Mouse (Mus musculus) erythroblast, adult 5-6 weeks (primary cell): ENCODE results near the gene Lrg1. TPM values are rescaled to one million over a fixed set of nuclear protein-coding genes. Genes with fewer than 3 reads are reported as not detected.

Experiments
- ATAC-seq: replicated peaks from 2 replicates; pipeline ENCODE4 v1.8.0; 2016; ENCODE audit warnings: moderate number of reproducible peaks, mild to moderate bottlenecking, moderate TSS enrichment, inconsistent platforms; ENCODE audit not compliant: poor library complexity, low FRiP score, severe bottlenecking
- total RNA-seq, 2 experiments: library from RNA; stranded (forward) in 1 of 2; stranded (reverse) in 1 of 2; fragments of 150-400 nt in 1 of 2; fragments of 200-764, 138-1000 nt in 1 of 2; gene quantifications; 2 replicates each; pipeline versions ENCODE4 v1.2.3 to v1.2.4; 2015 to 2017; ENCODE audit warnings: low replicate concordance in 2 of 2

Lrg1 gene
- total RNA-seq, 2 experiments from 2014 or later, result 6.7 to 11.8 TPM

DNA sequence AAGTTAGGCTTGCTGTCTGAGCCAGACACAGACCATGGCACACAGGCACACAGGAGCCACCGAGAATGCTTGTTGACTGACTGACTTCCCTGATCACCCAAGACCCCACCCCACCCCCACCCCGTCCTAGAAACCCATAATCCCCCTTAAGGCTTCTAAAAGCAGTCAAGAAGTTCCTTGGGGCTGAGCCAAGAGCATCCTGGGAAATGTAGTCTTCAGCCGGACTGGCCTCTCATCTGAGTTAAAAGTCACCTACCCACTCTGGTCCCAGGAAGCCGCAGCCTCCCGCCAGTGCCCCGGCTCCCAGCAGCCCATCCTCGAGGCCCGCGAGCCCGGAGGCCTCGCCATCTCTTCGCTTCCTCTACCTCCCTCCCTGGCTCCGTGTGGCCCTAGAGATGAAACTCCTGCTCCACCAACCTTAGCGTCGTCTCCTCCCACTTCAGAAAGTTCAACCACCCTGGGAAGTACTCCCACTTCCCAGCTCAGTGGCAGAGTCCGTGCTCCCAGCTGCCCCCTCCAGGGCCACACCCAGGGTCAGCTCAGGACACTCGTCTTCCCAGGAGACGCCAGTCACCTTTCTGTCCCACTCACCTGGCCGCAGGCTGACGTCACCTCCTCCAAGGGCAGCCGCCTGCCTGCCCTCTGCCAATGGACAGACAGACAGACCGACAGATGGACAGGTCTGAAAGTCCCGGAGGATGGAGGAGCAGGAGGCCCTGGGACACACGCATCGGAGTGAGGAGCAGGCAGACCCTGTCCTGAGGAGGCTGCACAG is 16.2 kb upstream of the Lrg1 start:
- ATAC-seq, result no peak

DNA sequence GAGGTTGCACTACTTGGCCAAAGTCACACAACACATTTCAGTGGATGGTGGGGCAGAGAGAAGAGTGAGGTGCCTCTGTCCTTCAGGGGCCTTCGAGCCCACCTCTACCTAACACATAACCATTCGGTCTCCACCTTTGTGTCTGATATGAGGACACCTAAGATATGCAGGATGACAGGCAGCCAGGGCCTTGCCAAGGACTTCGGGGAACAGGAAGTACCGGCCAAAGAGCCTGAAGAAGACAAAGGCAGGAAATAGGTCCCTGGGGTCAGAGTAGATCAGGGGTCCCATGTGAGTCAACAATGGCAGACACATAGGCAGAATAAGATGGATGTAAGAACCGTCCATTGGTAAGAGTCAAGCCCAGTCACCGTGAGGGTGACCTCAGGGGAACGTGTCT is 14.8 kb upstream of the Lrg1 start:
- ATAC-seq, result no peak

DNA sequence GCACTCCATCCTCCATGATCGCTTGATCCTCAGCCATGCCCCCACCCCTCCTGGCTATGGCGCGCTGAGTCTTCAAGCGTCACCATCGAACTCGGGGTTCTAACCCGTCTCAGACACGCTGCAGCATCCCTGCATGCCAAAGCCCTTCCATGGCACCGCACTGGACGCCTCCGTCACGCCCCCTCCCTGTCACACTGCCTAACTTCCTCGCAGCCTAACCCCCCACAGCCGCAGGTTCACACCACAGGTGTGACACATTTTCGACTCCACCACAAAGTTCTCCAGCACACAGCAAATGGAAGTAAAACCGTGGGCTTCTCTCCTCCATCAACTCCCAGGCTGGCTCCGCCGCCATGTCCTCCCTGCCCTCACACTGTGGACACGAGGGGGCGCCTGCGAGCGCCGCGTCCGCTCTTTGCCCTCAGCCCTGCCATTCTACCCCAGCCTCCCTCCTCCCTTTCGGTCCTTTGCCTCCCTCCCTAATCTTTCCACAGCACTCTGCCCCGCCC is 12.7 kb upstream of the Lrg1 start:
- ATAC-seq, result peak; percentile 47; the same call in 1 of the 2 replicates

DNA sequence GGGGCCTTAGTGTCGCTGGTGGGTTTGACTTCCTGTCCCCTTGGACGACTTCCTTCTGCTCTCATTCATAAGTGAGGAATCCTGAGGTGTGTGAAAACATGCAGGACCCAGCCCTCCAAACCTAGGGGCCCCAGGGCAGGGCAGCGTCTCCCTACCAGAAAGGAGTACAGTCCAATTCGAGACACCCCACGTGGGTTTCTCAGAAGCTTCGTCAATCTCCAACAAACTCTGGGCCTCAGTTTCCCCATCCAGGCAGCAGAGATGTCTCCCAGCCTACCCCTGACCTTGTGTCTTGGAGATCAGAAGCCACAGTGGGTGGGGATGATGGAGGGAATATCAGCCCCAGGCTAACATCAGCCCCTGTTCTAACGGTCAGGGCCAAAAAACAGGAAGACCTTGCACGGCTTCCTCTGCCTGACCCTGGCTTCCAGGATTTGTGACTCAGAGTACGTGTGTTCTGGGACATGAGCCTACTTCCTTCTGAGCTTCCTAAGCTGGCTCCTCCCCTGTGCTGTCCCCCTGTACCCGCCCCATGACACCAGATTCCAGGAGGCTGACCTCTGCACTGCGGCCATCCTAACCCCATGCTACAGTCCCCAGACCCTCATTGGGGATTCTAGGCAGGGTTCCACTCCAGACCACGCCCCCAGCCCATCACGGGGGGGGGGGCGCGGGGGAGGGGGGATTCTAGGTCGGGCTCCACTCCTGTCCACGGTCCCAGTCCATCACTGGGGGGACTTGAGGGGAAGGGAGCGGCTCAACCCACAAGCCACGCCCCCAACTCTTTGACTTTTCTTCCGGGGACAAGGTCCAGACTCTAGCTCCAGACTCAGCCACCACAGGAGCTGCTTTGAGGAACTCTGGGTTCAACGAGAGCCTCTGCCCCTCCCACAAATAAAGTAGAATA is 11.9 kb upstream of the Lrg1 start:
- no peak for ATAC-seq

DNA sequence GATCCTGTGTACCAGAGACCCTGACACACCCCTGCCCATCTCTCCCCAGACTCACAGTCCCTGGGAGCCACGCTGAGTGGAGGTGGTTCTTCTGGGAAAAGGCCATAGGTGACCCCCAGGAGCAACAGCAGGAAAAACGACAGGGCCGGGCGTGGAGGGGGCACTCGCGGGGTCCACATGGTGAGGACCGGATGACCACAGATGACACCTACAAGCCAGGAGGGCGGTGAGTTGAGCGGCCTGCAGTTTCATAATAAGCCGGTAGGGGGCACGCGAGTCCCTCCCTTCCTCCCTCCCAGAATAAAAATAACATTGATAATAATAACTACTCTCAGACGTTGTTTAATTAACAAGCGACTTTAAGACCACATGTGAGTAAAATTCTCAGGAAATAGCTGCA is 10.9 kb upstream of the Lrg1 start:
- ATAC-seq, result peak; percentile 45

DNA sequence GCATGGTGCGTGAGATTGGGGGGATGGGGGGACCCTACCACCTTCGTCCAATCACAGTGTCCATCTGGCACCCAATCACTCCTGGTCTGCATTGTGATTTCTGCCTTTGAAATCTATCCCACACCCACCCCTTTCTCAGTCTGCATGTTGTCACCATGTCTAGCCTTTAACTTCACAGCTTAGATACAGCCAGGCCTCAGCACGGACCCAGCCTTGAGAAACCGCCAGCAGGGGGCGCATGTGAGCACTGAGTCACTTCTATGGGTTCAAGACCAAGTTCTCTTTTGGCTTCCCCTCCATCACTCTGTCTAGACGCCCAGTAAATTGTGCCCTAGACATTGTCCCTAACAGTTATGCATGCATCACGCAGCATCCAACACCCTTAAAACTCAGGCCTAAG is 10.0 kb upstream of the Lrg1 start:
- ATAC-seq, result peak; percentile 58; the same call in 1 of the 2 replicates

DNA sequence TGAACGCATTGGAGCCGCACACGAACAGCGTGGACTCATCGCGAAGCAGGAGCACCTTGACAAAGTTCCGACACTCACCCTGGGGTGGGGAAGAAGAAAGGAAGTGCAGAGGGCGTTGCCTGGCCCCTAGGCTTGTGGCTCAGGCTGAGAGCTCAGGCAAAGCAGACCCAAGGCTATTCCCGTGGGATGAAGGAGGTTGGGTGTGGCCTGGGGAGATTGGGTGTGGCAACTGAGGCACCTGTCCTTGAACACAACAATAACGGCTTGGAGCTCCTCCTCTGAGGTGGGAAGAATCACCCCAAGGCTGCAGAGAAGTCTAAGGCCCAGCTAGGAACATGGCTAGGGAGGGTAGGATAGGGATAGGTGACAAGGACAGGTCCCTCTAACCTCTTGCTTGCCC is 9.3 kb upstream of the Lrg1 start:
- no peak for ATAC-seq

DNA sequence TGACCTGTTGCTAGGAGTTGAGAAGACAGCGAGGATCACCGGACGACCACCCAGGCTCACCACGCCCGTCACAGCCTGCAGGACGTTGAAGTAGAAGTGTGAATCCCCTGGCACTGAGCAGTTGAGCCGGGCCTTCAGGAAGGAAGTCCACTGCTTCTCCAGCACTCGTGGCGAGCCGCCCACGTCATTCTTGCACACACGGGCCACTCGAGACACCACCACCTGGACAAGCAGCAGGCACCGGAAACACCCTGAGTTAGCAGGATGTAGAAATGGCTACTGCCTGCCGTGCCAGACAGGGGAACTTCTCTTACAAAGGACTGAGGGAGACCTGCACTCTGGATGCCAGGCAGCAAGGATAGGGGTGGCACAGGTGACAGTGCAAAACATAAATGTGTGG is 6.4 kb upstream of the Lrg1 start:
- ATAC-seq, result no peak

DNA sequence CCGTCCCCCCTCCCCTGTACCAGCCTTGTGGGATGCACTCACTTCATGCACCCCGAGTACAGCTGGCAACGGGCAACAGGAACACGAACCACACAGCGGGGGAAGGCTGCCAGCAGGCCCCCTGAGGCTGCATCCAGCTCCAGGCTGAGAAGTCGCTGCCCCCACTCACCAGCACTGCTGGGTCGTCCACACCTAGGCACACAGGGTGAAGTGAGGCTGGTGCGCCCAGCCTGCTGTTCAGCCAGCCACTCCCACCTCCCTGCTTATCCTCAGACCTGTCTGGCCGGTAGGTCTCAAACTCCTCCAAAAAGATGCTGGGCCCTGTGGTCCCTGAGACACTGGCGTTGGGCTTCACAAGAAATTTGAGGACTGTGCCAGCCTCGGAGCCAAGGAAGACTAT is 4.4 kb upstream of the Lrg1 start:
- no peak for ATAC-seq

DNA sequence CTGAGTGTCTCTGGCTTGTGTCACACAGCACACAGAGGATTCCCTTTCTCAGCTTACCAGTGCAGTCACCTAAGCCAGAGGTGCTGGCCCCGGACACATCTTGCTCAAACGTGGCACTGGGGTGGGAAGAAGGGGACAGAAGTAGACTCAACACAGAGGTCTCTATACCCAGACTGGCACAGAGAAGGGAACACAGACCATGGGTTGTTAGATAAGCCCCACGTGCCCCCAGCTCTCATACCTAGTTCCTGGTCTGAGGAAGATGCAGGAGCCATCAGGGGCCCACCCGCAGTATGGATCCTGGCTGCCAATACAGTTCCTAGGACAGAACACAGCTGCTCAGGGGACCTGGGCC is 3.5 kb upstream of the Lrg1 start:
- ATAC-seq, result no peak

DNA sequence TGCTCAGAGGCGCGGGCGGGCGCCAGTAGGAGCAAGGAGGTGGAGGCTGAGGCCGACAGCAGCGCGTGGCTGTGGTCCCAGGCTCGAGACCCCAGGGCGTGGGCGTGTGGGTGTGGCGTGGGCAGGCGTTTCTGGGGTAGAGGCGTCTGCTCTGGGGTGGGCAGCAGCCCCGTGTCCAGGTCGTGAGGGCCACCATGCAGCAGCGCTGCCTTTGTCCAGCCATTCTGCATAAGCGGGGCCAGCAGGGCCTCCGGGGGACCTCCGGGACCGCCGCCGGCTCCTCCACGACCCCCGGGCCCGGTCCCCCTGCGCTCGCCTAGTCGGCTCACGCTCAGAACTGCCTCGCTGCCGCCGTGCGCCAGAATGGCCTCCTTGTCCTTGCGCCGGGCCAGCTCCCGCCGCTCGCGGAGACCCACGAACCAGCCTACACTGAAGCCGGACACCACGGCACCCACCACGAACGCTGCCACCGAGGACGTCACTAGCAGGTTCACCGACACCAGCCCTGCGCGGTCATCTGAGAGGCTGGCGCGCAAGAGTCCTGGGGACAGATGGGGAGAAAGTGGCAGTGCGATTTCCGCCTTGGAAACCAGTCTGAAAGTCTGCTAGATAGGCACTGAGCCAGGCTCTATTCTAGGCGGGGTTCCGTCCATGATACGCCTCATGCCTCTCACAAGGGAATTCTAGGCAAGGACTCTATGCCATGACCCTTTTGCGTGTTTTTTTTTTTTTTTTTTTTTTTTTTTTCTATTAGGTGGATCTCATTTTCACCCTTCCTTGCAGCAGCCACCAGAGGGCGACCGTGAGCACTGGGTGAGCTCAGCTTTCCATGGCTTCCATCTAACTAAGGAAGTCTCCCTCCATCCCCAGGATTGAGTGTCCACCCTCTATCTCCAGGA is 2.8 kb upstream of the Lrg1 start:
- ATAC-seq, result peak; percentile 55

DNA sequence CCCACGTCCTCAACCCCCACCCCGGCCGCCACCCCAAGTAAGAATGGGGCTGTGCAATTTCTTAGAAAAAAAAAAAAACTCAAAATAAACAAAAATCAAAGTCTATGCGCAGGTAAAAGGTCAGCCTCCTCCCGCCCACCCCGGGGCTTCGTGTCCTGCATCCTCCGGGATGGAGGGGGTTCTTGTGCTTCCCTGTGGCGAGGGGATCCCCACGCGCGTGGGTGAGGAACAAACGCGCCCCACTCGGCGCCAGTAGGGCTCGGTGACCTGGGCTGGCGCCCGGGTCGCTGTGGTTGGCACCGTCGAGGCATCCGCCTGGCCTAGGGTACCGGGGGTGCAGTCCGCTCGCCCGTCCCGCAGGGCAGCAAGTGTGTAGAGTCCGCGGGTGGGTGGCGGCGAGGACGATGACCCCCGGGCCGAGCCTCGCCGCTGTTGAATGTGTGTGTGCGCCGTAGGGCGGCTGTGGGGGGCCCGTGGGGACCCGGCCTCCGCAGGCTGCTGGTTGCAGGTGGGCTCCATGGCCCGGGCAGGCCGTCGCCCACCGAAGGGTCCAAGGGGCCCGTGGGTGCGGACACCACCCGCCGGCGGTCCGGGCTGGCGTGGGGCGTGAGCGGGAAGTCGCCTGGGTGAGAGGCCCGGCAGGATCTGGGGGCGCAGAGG is 2.0 kb upstream of the Lrg1 start:
- no peak for ATAC-seq

DNA sequence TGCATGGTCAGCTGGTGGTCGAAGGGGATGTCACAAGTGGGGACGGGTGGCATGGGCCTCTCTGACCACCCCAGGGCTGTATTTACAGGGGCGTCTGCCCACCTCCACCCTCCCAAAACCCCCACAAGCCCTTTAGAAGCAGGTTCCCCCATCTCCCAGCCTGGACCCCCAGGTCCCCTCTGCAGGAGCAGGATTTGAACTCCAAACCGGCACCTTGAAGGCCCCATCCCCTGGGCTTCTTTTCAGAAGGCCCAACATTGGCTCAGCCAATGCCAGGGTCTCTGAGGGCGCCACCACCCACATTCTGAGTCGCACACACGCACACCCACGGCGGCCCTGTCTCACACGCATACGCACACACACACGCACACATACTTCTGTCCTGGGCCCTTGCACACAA is 1.4 kb upstream of the Lrg1 start:
- ATAC-seq, result no peak

DNA sequence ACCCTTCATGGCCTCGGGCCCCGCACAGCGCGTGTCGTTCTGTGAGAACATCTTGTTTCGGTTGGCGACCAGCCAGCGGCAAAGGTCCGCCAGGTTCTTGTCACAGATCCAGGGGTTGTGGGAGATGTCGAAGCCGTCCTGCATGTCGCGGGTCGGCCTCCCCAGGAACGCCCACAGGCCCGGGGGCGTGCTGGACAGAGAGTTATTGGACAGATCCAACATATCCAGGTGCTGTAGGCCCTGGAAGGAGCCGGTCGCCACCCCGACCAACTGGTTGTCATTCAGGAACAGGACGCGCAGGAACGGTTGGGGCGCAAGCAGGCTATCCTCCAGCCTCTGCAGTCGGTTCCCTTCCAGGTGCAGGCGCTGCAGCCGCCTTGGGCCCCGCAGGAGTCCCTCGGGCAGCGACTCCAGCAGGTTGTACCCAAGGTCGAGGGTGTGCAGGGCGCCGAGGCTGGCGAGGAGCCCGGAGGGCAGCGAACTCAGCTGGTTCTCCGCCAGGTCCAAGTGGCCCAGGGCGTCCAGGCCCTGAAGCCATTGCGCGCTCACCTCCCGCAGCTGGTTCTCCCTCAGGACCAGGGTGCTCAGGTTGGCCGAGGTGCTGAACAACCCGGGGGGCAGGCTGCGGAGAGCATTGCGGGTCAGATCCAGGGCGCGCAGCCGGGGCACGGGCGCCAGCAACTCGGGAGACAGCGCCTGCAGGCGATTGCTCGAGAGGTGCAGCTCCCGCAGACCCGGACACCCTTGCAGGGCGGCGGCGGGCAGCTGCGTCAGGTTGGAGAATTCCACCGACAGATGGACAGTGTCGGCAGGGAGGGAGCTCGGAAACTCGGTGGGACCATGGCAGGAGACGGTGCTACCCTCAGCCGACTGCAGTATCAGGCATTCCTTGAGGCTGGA is 1.6 kb downstream of the Lrg1 start:
- no peak for ATAC-seq

DNA sequence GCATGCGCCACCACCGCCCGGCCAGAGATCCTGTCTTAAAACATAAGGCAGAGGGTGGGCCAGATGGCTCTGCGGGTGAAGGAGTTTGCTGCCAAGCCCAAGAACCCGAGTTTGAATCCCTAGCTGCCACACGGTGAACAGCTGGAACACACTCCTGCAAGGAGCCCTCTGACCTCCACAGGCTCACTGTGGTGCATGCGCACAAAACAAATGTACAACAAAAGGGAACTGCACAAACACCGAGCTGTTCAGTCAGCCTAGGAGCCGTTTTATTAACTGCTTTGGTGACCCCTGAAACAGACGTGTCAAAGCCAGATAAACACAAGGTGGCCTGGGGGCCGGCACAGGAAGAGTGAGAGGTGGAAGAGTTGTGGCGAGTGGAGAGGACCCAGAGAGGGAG is 2.4 kb downstream of the Lrg1 start:
- no peak for ATAC-seq

DNA sequence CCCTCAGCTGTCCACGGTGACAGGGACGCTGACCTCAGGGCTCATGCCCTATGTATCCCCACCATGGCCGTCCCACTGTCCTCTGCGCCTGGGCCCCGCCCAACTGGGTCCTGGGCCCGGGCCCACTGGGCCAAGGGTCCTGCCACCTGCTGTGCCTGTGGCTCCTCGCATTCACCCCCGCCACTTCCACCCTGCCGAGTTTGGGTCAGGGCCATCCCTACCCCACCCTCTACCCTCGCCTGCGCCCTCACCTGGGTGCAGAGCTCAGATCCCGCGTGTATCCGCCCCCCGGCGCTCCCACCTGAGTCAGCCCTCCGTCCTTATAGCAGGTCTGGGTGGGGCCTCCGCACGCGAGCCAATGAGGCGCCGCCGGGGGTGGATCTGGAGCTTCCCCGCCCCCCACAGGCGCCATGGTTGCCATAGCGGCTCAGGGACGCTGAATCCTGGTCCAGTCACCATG is 4.5 kb downstream of the Lrg1 start, which contains the start of gene Plin5:
Plin5 (minus strand) TSS at position 346 of the 460 bp plus-strand sequence.
- ATAC-seq, result no peak

DNA sequence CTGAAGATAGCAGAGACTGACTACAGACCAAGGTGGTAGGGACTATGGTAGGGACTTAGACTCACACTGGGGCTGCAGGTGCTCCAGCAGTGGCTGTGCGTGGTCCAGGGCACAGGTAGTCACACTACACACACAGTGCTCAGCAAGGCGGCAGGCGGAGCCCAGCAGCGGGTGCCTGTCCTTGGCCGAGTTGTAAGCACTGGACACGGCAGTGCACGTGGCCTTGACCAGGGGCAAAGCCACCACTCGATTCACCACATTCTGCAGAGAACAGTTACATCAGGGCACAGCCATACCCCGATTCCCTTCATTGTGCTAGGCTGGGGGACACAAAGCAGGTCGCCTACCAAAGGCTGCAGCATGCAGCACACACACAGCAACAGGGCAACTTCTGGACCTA is 5.6 kb downstream of the Lrg1 start:
- no peak for ATAC-seq

DNA sequence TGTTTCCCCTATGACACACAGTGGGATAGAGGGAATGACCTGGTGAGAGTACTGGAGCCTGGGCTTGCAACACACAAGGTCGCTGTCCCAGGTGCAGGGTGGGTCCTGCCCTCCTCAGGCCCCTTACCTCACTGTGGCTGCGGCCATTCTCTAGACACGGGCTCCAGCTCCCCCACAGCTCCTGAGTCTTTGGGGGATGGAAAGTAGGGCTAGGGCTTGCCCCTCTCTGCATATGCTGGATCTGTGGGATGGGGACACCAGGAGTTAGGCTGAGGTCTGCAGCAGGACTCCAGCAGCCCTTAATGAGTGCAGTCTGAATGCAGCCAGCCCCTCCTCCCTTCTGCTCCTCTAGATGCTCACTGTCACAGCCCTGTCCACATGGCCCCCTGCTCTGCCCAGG is 9.1 kb downstream of the Lrg1 start:
- no peak for ATAC-seq
